Mouse (Mus musculus) heart, embryonic 11.5 days (tissue): ENCODE measurements around the gene Slc23a2. TPM values are rescaled to one million over a fixed set of nuclear protein-coding genes. Genes with fewer than 3 reads are reported as not detected.

Source experiments
- ATAC-seq: fragments of 200-750 bp; cut with Nextera tagmentation; replicated peaks from 2 replicates; pipeline ENCODE4 v1.8.0; 2017; ENCODE audit warnings: moderate library complexity; ENCODE audit not compliant: insufficient number of reproducible peaks, low FRiP score, low TSS enrichment
- H3K27ac ChIP-seq: fragments of 300-500 bp; sonication (generic); 2 replicates; pipeline ENCODE4 v1.5.1; 2014; ENCODE audit warnings: mild to moderate bottlenecking, low read depth, low read length
- H3K27me3 ChIP-seq: fragments of 300-500 bp; sonication (generic); 2 replicates; pipeline ENCODE4 v1.6.1; 2014; ENCODE audit warnings: mild to moderate bottlenecking, low read length, mixed read lengths; ENCODE audit not compliant: control insufficient read depth, insufficient read depth
- H3K36me3 ChIP-seq: fragments of 300-500 bp; sonication (generic); 2 replicates; pipeline ENCODE4 v1.6.1; 2014; ENCODE audit warnings: mild to moderate bottlenecking, low read length, moderate library complexity, mixed read lengths; ENCODE audit not compliant: control insufficient read depth, insufficient read depth
- H3K4me1 ChIP-seq: fragments of 300-500 bp; sonication (generic); 2 replicates; pipeline ENCODE4 v1.6.1; 2014; ENCODE audit warnings: low read length; ENCODE audit not compliant: control insufficient read depth, insufficient read depth
- H3K4me2 ChIP-seq: fragments of 300-500 bp; sonication (generic); 2 replicates; pipeline ENCODE4 v1.6.1; 2014; ENCODE audit warnings: mild to moderate bottlenecking, moderate library complexity
- H3K4me3 ChIP-seq: fragments of 300-500 bp; sonication (generic); 2 replicates; pipeline ENCODE4 v1.5.1; 2014; ENCODE audit warnings: low read depth, low read length
- H3K9ac ChIP-seq: fragments of 300-500 bp; sonication (generic); 2 replicates; pipeline ENCODE4 v1.6.1; 2014; ENCODE audit warnings: mild to moderate bottlenecking, low read depth, low read length, moderate library complexity
- H3K9me3 ChIP-seq: fragments of 300-500 bp; sonication (generic); replicated peaks from 2 replicates; pipeline ENCODE4 v1.6.1; 2016; ENCODE audit warnings: low read length; ENCODE audit not compliant: control insufficient read depth
- WGBS: fragments of 180-500 bp; shearing (Covaris S2); extraction: QIAGEN DNeasy Blood & Tissue Kit; methylation state at CpG from one replicate; pipeline ENCODE4 v1.1.7; 2014; ENCODE audit not compliant: insufficient replicate concordance; 5-methylcytosine and 5-hydroxymethylcytosine counted together
- polyA plus RNA-seq: library from polyadenylated mRNA; unstranded; fragments of >200 nt; fragmentation: Nextera tagmentation; extraction: Ambion mirVana; gene quantifications from 2 replicates; pipeline ENCODE4 v1.2.1, GENCODE M21; 2014

The Slc23a2 gene
- polyA plus RNA-seq, 1 experiment from 2014 or later = 8.7 TPM

- Histone ChIP-seq H3K9ac (no peak overlapping the region), H3K4me3 (no peak overlapping the region), H3K27me3 (peaks cover 27% of the 10 kb centered on the region), H3K4me1 (peaks cover 13% of the 10 kb centered on the region), H3K27ac (no peak overlapping the region), H3K9me3 (no peaks in the 10 kb centered on the region), H3K4me2 (no peak overlapping the region), H3K36me3 (no peaks in the 10 kb centered on the region)
- WGBS = 73% methylated on average over 11 of the region's 11 CpGs
- no peak for ATAC-seq
Observed at GRCm38 (mm10) chr2:132031364-132032095, 113.4 kb downstream of the Slc23a2 start.

- Histone ChIP-seq H3K4me1 (peaks cover 13% of the 10 kb centered on the region), H3K4me3 (peak overlapping the region; percentile 67), H3K36me3 (no peaks in the 10 kb centered on the region), H3K27ac (0 out of 2 replicates have a peak overlapping the region, but pooled peaks have one; percentile 35), H3K4me2 (peak overlapping the region; percentile 100), H3K9ac (peak overlapping the region; percentile 72), H3K9me3 (no peaks in the 10 kb centered on the region), H3K27me3 (peaks cover 27% of the 10 kb centered on the region)
- ATAC-seq = no peak
- WGBS = 20% methylated on average over 23 of the region's 23 CpGs
Observed at GRCm38 (mm10) chr2:132030418-132031363, 114.2 kb downstream of the Slc23a2 start.

- 0 out of 2 replicates have a peak within 1 kb of the TSS, but pooled peaks have one; percentile 35 for H3K27ac ChIP-seq
- under 1% methylated on average over 35 of the region's 48 CpGs for WGBS
- H3K9me3 ChIP-seq = no peaks in the 10 kb centered on the region
Observed at GRCm38 (mm10) chr2:132029646-132030417, 115.1 kb downstream of the Slc23a2 start, which contains the start of gene Rassf2. TSS of gene Rassf2 (minus strand) at chr2:132030258.

GRCm38 (mm10) chr2:132028894-132029605 is 115.9 kb downstream of the Slc23a2 start:
- Histone ChIP-seq H3K4me2 (peak overlapping the region; percentile 100), H3K4me3 (peak overlapping the region; percentile 67), H3K36me3 (no peaks in the 10 kb centered on the region), H3K9me3 (no peaks in the 10 kb centered on the region), H3K27ac (no peak overlapping the region), H3K27me3 (peaks cover 27% of the 10 kb centered on the region), H3K4me1 (peaks cover 10% of the 10 kb centered on the region; the same call in 1 of the 2 replicates), H3K9ac (peak overlapping the region; percentile 66)
- peak; percentile 15; the same call in 1 of the 2 replicates for ATAC-seq
- WGBS = under 1% methylated on average over 36 of the region's 36 CpGs

More at GRCm38 (mm10) chr2:132029646-132030417, 115.1 kb downstream of the Slc23a2 start, which contains the start of gene Rassf2:
- ATAC-seq = peak; percentile 86
- Histone ChIP-seq H3K4me2 (peak within 1 kb of the TSS; percentile 100), H3K4me3 (peak within 1 kb of the TSS; percentile 67), H3K9ac (peak within 1 kb of the TSS; percentile 72), H3K4me1 (peaks cover 10% of the 10 kb centered on the region; the same call in 1 of the 2 replicates), H3K36me3 (no peaks in the 10 kb centered on the region), H3K27me3 (peaks cover 27% of the 10 kb centered on the region)

- Histone ChIP-seq H3K27ac (no peak overlapping the region), H3K4me3 (no peak overlapping the region), H3K27me3 (peaks cover 27% of the 10 kb centered on the region)
Observed at GRCm38 (mm10) chr2:132028107-132028506, 116.8 kb downstream of the Slc23a2 start.

GRCm38 (mm10) chr2:132027366-132027765 is 117.5 kb downstream of the Slc23a2 start:
- 32% methylated on average over 5 of the region's 5 CpGs for WGBS
- Histone ChIP-seq H3K27me3 (peaks cover 27% of the 10 kb centered on the region), H3K4me1 (peaks cover 10% of the 10 kb centered on the region; the same call in 1 of the 2 replicates), H3K4me3 (no peak overlapping the region), H3K9ac (no peak overlapping the region), H3K27ac (no peak overlapping the region), H3K9me3 (no peaks in the 10 kb centered on the region), H3K36me3 (no peaks in the 10 kb centered on the region), H3K4me2 (no peak overlapping the region)
- ATAC-seq = no peak

More at GRCm38 (mm10) chr2:132028107-132028506, 116.8 kb downstream of the Slc23a2 start:
- Histone ChIP-seq H3K4me1 (peaks cover 10% of the 10 kb centered on the region; the same call in 1 of the 2 replicates), H3K9ac (no peak overlapping the region), H3K36me3 (no peaks in the 10 kb centered on the region), H3K4me2 (peak overlapping the region; percentile 100; the same call in 1 of the 2 replicates), H3K9me3 (no peaks in the 10 kb centered on the region)
- no peak for ATAC-seq
- WGBS = 47% methylated on average over 5 of the region's 5 CpGs

- Histone ChIP-seq H3K9me3 (no peaks in the 10 kb centered on the region), H3K27ac (no peak overlapping the region), H3K4me3 (no peak overlapping the region), H3K4me2 (no peak overlapping the region), H3K4me1 (peaks cover 16% of the 10 kb centered on the region), H3K9ac (no peak overlapping the region), H3K36me3 (no peaks in the 10 kb centered on the region), H3K27me3 (peaks cover 21% of the 10 kb centered on the region)
- WGBS = 79% methylated on average over 4 of the region's 4 CpGs
- no peak for ATAC-seq
Observed at GRCm38 (mm10) chr2:132024028-132024427, 120.9 kb downstream of the Slc23a2 start.
